Mouse (Mus musculus): ENCODE results near the gene Magi2. TPM values are rescaled to one million over a fixed set of nuclear protein-coding genes. Genes with fewer than 3 reads are reported as not detected.
A peak's percentile ranks its signal among the peaks of the same experiment; 100 is the strongest.

Gene Magi2
- polyA plus RNA-seq, 1 experiment from 2014 or later, result 1.9 TPM

- H3K9ac ChIP-seq (replicated peaks; ENCODE audit: low read depth), result no peak overlapping the region
Measured at GRCm38 (mm10) chr5:20406626-20407025, 1179.8 kb downstream of the Magi2 start.

GRCm38 (mm10) chr5:20415320-20415719 is 1188.5 kb downstream of the Magi2 start:
- TF ChIP-seq EP300 (IDR thresholded peaks at IDR 0.05) (no peak), CTCF (IDR thresholded peaks at IDR 0.05) (no peak)
- no peaks in the 10 kb centered on the region for H3K4me1 ChIP-seq (ENCODE audit: insufficient read depth, low read depth, low read length)

More at GRCm38 (mm10) chr5:20406626-20407025, 1179.8 kb downstream of the Magi2 start:
- Histone ChIP-seq H3K27ac (ENCODE audit: low read length) (no peak overlapping the region), H3K36me3 (ENCODE audit: insufficient read depth, low read length) (no peaks in the 10 kb centered on the region), H3K4me1 (ENCODE audit: insufficient read depth, low read depth, low read length) (no peaks in the 10 kb centered on the region), H3K4me3 (ENCODE audit: low read depth, low read length) (no peak overlapping the region), H3K27me3 (replicated peaks; ENCODE audit: insufficient read depth, low read length) (no peaks in the 10 kb centered on the region), H3K4me2 (replicated peaks; ENCODE audit: low read depth, low read length) (no peak overlapping the region), H3K9me3 (ENCODE audit: low read length) (no peaks in the 10 kb centered on the region)
- no peak for TF ChIP-seq EP300 (IDR thresholded peaks at IDR 0.05)
- no peak for TF ChIP-seq CTCF (IDR thresholded peaks at IDR 0.05)
- ATAC-seq (no peak), DNase-seq (ENCODE audit: low spot score) (no peak)
- 82% methylated on average over 4 of the region's 4 CpGs for WGBS

GRCm38 (mm10) chr5:20417348-20417747 is 1190.5 kb downstream of the Magi2 start:
- ATAC-seq, result no peak
- no peak overlapping the region for H3K4me3 ChIP-seq (ENCODE audit: low read depth, low read length)

More at GRCm38 (mm10) chr5:20415320-20415719, 1188.5 kb downstream of the Magi2 start:
- Histone ChIP-seq H3K36me3 (ENCODE audit: insufficient read depth, low read length) (no peaks in the 10 kb centered on the region), H3K4me3 (ENCODE audit: low read depth, low read length) (no peak overlapping the region), H3K27me3 (replicated peaks; ENCODE audit: insufficient read depth, low read length) (no peaks in the 10 kb centered on the region), H3K9ac (replicated peaks; ENCODE audit: low read depth) (no peak overlapping the region), H3K4me2 (replicated peaks; ENCODE audit: low read depth, low read length) (no peak overlapping the region), H3K9me3 (ENCODE audit: low read length) (no peaks in the 10 kb centered on the region), H3K27ac (ENCODE audit: low read length) (no peak overlapping the region)
- DNase-seq (ENCODE audit: low spot score) (no peak), ATAC-seq (no peak)

GRCm38 (mm10) chr5:20432148-20432813 is 1205.4 kb downstream of the Magi2 start:
- H3K4me1 ChIP-seq (ENCODE audit: insufficient read depth, low read depth, low read length), result no peaks in the 10 kb centered on the region
- DNase-seq (ENCODE audit: low spot score) (no peak), ATAC-seq (no peak)
- H3K27me3 ChIP-seq (replicated peaks; ENCODE audit: insufficient read depth, low read length), result no peaks in the 10 kb centered on the region
- H3K9me3 ChIP-seq (ENCODE audit: low read length), result no peaks in the 10 kb centered on the region
- no peak overlapping the region for H3K4me3 ChIP-seq (ENCODE audit: low read depth, low read length)
- no peak overlapping the region for H3K27ac ChIP-seq (ENCODE audit: low read length)
- TF ChIP-seq CTCF (IDR thresholded peaks at IDR 0.05) (no peak), EP300 (IDR thresholded peaks at IDR 0.05) (no peak)
- H3K4me2 ChIP-seq (replicated peaks; ENCODE audit: low read depth, low read length), result no peak overlapping the region
- 51% methylated on average over 9 of the region's 9 CpGs for WGBS
- H3K9ac ChIP-seq (replicated peaks; ENCODE audit: low read depth), result no peak overlapping the region
- H3K36me3 ChIP-seq (ENCODE audit: insufficient read depth, low read length), result no peaks in the 10 kb centered on the region

More at GRCm38 (mm10) chr5:20417348-20417747, 1190.5 kb downstream of the Magi2 start:
- Histone ChIP-seq H3K9ac (replicated peaks; ENCODE audit: low read depth) (no peak overlapping the region), H3K9me3 (ENCODE audit: low read length) (no peaks in the 10 kb centered on the region), H3K36me3 (ENCODE audit: insufficient read depth, low read length) (no peaks in the 10 kb centered on the region), H3K27ac (ENCODE audit: low read length) (no peak overlapping the region), H3K27me3 (replicated peaks; ENCODE audit: insufficient read depth, low read length) (no peaks in the 10 kb centered on the region), H3K4me2 (replicated peaks; ENCODE audit: low read depth, low read length) (no peak overlapping the region), H3K4me1 (ENCODE audit: insufficient read depth, low read depth, low read length) (no peaks in the 10 kb centered on the region)
- DNase-seq (ENCODE audit: low spot score), result no peak
- no peak for TF ChIP-seq CTCF (IDR thresholded peaks at IDR 0.05)

- H3K9ac ChIP-seq (replicated peaks; ENCODE audit: low read depth), result no peak overlapping the region
- H3K4me2 ChIP-seq (replicated peaks; ENCODE audit: low read depth, low read length), result no peak overlapping the region
- 42% methylated on average over 4 of the region's 4 CpGs for WGBS
- no peak overlapping the region for H3K27ac ChIP-seq (ENCODE audit: low read length)
- no peak overlapping the region for H3K4me3 ChIP-seq (ENCODE audit: low read depth, low read length)
- no peaks in the 10 kb centered on the region for H3K27me3 ChIP-seq (replicated peaks; ENCODE audit: insufficient read depth, low read length)
- H3K4me1 ChIP-seq (ENCODE audit: insufficient read depth, low read depth, low read length), result peaks cover 5% of the 10 kb centered on the region; the same call in 1 of the 2 replicates
- DNase-seq (ENCODE audit: low spot score), result peak; percentile 21
- no peaks in the 10 kb centered on the region for H3K36me3 ChIP-seq (ENCODE audit: insufficient read depth, low read length)
- H3K9me3 ChIP-seq (ENCODE audit: low read length), result no peaks in the 10 kb centered on the region
- ATAC-seq, result no peak
- TF ChIP-seq CTCF (IDR thresholded peaks at IDR 0.05), result no peak
- no peak for TF ChIP-seq EP300 (IDR thresholded peaks at IDR 0.05)
Measured at GRCm38 (mm10) chr5:20446471-20447174, 1219.8 kb downstream of the Magi2 start.

- Histone ChIP-seq H3K36me3 (ENCODE audit: insufficient read depth, low read length) (no peaks in the 10 kb centered on the region), H3K4me3 (ENCODE audit: low read depth, low read length) (no peak overlapping the region), H3K4me2 (replicated peaks; ENCODE audit: low read depth, low read length) (no peak overlapping the region), H3K4me1 (ENCODE audit: insufficient read depth, low read depth, low read length) (no peaks in the 10 kb centered on the region), H3K9ac (replicated peaks; ENCODE audit: low read depth) (no peak overlapping the region), H3K9me3 (ENCODE audit: low read length) (no peaks in the 10 kb centered on the region), H3K27me3 (replicated peaks; ENCODE audit: insufficient read depth, low read length) (no peaks in the 10 kb centered on the region), H3K27ac (ENCODE audit: low read length) (no peak overlapping the region)
- DNase-seq (ENCODE audit: low spot score) (peak; percentile 7), ATAC-seq (no peak)
- TF ChIP-seq EP300 (IDR thresholded peaks at IDR 0.05), result no peak
- WGBS, result 62% methylated on average over 3 of the region's 3 CpGs
Measured at GRCm38 (mm10) chr5:20456106-20456505, 1229.3 kb downstream of the Magi2 start.

All from lung, postnatal 0 days (tissue).